Mouse (Mus musculus) frontal cortex, postnatal 25 days (tissue): ENCODE measurements around the gene Plcxd3.
"Not testable (repeated sequence)": the region's sequence is repeated elsewhere in the genome, so short reads cannot be mapped to it uniquely, and the experiment has no call there.

Source experiments
- DNase-seq, 2 experiments: peaks; one replicate each; pipeline ENCODE4 v3.0.0; 2022; ENCODE audit warnings: low spot score in 2 of 2

Plcxd3 gene

DNA sequence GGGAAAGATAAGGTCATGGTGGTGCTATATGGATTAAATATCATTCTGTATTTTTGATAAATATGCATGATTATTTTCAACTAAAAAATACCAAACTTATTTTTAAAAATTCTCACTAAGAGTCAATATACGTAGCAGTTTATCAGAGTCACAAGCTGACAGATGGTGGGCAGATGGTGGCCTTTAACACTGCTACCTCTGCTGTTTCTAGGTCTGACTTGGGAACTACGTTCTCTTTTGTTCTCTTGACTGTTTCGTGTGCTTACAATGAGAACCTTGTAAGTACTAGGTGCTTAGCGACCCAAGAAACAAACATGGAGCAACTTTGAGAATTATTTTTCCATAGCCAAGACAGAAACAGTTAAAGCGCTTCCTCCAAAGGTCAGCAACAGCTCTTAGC, 183.8 kb downstream of the Plcxd3 start:
- no peak for DNase-seq

DNA sequence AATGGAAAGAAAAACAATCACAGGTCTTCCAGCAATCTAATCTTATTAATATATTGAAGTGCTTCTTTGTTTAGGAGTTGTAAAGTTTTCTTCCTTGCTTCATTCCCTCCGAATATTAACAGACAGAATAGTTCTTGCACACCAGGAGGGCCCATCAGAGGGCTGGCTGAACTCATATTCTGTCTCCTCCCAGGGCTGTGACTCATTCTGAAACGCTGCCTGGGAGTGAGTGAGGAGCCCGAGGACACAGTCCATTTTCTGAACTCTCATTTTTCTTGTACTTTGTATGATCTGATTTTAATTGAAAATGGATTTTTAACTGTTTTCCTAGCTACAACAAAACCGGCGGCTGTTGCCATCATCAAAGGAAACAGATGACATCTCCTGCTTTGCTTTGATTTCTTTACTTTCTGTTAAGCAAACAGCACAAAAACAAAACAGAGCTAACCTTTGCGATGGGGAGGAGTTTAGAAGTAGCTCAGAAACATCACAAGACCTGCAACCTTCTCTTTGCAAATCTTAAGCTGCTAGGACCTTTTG, 186.2 kb downstream of the Plcxd3 start:
- DNase-seq = no peak

DNA sequence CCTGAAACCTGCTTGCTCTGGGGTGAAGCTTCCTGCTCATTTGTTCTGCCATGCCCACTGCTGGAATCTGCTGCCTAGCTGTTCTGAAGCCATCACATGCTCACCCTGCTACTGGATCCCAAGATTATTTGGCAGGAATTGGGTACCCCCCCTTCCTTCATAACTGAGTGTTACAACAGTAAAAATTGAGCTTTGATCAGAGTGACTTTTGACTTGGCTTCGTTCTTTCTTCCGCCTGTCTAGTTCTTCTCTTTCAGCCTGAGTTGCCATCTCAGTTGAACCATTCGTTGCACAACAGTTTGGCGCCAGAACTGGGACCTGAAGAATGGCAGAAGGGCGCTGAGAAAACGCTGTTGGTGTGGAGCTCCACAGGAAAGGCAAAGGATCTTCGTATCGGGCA, 220.2 kb downstream of the Plcxd3 start:
- DNase-seq = not testable (repeated sequence)

DNA sequence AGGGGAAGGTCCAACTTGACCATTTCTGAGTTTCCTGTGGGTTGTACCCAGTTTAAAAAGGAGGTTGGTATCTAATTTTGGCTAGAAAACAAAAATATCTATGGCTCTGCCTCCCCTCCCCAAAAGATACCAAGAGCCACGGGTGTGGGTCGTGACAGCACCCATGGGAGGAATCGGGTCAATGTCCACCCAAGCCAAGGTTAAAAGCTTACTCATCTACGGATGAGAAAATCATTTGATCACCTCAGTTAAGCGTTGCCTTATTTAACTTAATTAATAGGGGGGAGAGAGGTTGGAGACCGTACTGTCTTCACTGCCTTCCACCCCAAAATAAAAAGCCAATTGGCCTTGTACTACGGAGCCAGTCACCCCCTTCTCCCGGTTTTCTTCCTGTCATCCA, 223.4 kb downstream of the Plcxd3 start:
- not testable (repeated sequence) for DNase-seq

DNA sequence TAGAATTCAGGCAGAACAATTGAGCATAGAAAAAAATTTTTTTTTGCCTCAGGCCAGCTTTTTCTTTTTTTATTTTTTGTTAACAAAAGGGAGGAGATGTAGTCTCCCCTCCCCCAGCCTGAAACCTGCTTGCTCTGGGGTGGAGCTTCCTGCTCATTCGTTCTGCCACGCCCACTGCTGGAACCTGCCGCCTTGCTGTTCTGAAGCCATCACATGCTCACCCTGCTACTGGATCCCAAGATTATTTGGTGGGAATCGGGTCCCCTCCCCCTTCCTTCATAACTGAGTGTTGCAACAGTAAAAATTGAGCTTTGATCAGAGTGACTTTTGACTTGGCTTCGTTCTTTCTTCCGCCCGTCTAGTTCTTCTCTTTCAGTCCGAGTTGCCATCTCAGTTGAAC, 224.0 kb downstream of the Plcxd3 start:
- DNase-seq = not testable (repeated sequence)

DNA sequence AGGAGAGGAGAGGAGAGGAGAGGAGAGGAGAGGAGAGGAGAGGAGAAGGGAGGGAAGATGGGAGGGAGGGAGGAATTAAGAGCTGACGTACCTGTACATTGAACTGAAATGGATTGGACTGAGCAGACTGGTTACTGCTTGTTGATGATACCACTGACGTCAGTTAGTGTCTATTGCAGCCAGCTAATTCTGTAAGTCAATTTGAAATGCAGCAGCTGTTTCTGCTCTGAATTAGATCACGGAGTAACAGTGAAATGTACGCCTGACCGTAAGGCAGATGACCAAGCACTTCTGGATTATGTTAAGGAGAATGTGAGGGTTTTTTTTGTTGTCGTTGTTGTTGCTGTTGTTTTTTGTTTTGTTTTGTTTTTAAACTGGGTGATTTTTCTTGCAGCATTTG, 230.3 kb downstream of the Plcxd3 start:
- no peak for DNase-seq
